Mouse (Mus musculus) heart, postnatal 25 days (tissue): Measurements from ENCODE around the gene Tsks. TPM values are rescaled to one million over a fixed set of nuclear protein-coding genes. Genes with fewer than 3 reads are reported as not detected.
A peak's percentile ranks its signal among the peaks of the same experiment; 100 is the strongest.

ENCODE experiments used
- DNase-seq: peaks from one replicate; pipeline ENCODE4 v3.0.0; 2022; ENCODE audit warnings: low spot score
- intact Hi-C: fragments of 180-260 bp; cut with DNase I; formaldehyde crosslinking; loops from one replicate; pipeline ENCODE4 v1.15.1; 2025
- total RNA-seq, 2 experiments: library from RNA; stranded (reverse); gene quantifications; 2 replicates each; pipeline ENCODE4 v1.2.3; 2021

The Tsks gene
- total RNA-seq, 2 experiments from 2014 or later: not detected

DNA sequence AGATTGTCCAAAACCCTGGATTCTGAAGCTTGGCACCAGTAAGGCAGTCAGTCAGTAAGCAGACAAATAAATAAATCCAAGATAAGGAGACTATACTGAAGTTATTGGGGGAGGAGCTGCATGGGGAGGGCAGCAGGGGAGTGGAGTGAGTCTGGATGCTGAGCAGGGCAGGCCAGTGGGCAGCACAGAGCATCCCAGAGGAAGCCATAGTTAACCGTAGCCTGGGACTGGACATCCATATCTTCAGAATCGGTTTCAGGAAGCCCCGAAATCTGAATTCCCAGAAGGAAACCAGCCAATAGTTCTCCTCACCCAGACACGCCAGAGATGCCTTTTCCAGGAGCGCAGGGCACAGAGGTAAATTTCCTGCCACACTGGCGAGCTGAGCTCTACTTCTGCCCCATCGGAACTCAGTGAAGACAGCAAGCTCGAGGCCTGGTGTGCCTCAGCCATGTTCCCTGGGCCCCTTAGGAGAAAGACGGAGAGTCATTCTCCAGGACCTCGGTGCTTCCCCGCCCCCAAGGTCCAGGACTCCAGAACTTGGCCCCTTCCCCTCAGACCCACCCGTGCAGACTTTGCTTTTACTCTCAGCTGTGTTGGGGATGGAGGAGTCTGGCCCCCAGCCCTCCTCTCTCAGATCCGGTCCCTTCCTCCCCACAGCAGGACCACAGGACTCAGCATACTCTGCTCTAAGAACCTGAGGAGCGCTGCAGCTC lies 30.6 kb downstream of the Tsks start:
- intact Hi-C loops: no loop called here
- DNase-seq: no peak

DNA sequence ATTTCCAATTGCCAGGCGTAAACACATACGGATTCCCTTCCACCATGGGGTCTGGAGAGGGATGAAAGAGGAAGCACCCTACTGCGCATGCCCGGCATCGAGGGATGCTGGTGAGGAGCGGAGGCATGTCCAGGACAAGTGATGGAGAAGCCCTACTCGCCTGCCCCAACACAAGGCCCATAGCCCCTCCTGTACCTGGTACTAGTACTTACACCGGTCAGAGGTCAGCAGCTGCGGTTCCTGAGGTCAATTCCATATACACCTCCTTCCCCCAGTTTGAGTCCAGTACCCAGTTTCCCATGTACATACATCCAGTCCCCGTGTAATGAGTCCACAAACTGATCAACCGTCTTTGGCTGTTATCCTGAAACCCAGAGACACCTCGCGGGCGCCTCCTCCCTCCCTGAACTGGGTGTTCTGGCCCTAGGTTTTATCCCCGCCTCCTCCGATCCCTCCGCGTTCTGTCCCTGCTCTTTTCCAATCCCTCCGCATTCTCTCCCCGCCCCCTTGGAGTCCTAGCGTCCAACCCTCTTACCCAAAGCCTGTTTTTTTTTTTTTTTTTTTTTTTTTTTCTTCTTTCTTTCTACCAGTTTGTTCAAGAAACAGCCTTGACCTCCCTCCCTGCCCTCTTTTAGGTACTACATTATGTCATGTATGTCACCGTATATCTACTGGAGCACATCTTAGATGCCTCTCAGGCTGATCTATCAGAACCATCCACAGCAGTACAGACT lies 31.5 kb downstream of the Tsks start, which contains the start of gene Cpt1c:
Gene Cpt1c, minus strand, starts transcription at position 469 of the 734 bp plus-strand sequence.
- DNase-seq: peak; percentile 66
- intact Hi-C loops: no loop called here

DNA sequence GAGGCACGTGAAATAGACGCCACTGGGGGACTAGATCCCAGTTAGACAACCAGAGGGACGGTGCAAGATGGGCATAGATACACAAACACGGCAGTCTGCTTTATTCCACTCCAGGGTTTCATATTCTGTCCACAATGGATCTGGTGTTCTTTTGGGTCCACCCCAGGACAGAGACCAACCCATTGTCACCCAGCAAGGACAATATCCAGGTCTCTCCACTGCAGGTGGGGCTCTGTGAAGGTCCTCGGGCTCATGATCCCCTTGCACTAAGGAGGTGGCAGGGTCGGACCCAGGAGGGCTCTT lies 32.1 kb downstream of the Tsks start:
- intact Hi-C loops: no loop called here

DNA sequence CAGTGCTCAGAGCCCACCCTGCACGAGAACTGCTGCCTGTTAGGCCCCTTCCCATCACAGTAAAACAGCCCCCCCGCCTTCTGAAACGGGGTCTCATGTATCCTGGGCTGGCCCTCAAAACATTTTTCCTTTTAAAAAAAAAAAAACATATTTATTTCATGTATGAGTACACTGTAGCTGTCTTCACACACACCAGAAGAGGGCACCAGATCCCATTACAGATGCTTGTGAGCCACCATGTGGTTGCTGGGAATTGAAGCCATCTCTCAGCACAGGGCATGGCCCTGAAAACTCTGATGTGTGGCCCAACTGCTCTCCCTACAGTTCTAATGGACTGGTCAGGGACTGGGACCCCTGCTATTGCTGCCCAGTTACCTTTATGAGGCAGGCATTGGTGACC lies 35.3 kb downstream of the Tsks start:
- intact Hi-C loops: no loop called here
- DNase-seq: no peak

More for the DNA sequence above, 32.1 kb downstream of the Tsks start:
- no peak for DNase-seq

DNA sequence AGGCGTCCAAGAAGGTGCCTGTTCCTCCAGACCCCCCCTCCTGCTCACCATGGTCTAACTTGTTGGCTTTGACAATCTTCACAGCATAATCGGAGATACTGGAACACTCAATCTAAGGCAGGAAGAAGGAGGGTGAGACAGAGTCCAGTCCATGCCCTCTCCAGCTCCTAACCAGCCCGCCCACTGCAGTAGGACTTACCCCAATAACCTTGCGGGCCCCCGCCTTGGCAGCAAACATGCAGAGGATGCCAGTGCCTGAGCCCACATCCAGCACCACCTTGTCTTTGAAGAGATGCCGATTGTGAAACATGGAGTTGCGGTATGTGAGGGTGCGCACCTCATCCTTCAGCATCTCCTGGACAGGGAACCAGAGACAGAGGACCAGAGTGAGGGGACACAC lies 38.5 kb downstream of the Tsks start:
- intact Hi-C loops: loop anchor here (5.0 kb wide), 1 partner anchor 41 kb away; no protein-coding TSS in a partner anchor
- no peak for DNase-seq

DNA sequence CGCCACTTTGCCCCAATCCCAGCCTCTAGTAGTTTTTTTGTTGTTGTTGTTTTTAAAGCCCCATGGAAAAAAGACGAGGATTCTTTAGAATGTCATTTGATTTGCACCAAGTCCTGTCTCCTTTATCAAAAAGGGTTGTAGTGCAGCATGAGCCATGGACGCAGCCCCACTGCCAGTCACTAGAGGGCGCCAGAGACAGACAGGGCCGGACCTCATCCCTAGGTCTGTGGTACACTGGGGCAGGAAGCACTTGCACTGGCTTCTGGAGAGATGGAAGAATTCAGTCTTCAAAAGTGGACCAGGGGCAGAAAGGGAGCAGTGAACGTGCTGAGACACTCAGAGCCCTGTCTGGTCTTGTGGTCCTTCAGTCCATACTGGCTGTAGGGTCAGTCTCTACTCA lies 40.1 kb downstream of the Tsks start:
- peak; percentile 54 for DNase-seq
- intact Hi-C loops: loop anchor here (2.0 to 5.0 kb wide), 2 partner anchors 39 to 86 kb away; no protein-coding TSS in a partner anchor

DNA sequence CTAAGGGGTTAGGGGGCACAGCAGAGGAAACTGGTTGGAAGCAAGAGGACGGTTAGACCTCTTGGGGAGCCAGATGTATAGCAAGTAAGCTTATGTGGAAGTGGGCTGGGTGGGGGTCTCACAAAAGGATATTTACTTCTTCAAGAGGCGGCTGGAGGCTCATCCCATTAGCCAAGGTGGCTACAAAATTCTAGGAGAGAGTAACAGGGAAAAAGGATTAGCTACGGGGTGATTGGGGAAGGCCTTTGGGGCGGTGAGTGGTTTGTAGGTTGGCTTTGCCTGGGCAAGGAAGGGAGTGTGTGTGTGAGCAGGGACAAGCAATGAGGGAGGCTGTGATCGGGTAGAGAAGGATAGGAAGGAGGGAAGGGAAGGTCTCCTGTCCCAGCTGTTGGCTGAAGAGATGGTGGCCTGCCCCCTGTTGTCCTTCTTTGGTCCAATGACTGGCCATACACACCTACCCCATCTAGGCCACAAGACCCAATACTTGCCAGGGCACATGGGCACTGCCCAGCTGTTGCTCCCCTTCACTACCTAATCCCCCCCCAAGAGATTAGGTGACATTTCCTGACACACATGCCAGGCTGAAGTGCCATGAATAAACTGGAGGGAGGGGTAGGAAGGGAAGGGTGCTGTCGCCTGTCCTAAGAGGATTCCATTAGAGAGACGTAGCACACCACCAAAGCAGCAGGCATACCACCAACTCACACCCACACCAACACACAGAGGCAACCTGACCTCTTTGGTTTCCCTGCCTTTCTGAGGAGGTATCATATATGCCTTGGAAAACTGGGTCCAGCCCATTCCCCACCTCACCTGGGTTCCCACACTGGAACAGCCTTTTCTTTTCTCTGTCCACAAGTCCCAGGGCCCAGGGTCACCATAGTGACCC lies 41.2 kb downstream of the Tsks start:
- intact Hi-C loops: loop anchor here (2.0 to 5.0 kb wide), 2 partner anchors 38 to 85 kb away; no protein-coding TSS in a partner anchor
- DNase-seq: no peak

DNA sequence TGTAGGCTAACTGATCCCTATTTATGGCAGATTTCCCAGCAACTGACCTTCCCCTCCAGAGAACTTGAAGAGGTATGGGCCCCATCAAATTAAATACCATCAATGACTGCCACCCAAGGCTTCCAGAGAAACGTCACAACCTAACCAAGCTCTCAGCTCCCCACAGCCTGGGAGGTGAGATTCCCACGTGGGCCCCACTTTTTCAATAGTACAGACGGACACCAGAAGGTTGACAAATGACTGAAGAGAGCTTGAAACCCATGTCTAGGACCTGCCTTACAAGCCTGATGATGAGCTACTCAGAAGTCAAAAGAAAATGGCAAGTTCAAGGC lies 41.8 kb downstream of the Tsks start:
- DNase-seq: no peak
- intact Hi-C loops: loop anchor here (5.0 kb wide), 2 partner anchors 38 to 143 kb away; partner anchors contain the start of gene Rpl13a

DNA sequence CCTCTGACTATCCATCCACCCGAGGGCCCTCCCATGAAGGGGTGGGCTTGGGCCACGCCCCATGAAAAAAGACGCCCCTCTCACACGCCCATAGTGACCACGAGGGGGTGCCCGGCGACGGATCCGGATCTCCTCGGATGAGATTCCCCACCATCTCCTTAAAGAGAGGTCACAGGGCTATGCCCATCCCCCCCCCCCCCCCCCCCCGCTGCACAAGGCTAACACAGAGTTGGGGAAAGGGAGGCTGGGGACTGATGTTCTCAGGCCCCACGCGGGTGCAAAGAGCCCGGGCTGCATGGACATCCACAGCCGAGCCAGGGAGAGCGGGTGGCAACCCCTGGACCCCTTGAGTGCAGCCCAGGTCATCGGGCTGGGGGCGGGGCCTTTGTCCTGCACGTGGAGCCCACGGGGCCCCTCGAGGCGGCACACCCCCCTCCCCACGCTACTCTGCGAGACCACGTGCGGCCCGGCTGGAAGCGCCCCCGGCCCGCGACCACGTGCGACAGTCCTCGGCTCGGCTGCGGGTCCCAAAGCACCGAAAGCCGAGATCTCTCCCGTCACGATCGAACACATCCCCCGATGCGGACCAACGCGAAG lies 42.7 kb downstream of the Tsks start:
- peak; percentile 67 for DNase-seq
- intact Hi-C loops: loop anchor here (5.0 kb wide), 1 partner anchor 142 kb away; the partner anchor contains the start of gene Rpl13a

DNA sequence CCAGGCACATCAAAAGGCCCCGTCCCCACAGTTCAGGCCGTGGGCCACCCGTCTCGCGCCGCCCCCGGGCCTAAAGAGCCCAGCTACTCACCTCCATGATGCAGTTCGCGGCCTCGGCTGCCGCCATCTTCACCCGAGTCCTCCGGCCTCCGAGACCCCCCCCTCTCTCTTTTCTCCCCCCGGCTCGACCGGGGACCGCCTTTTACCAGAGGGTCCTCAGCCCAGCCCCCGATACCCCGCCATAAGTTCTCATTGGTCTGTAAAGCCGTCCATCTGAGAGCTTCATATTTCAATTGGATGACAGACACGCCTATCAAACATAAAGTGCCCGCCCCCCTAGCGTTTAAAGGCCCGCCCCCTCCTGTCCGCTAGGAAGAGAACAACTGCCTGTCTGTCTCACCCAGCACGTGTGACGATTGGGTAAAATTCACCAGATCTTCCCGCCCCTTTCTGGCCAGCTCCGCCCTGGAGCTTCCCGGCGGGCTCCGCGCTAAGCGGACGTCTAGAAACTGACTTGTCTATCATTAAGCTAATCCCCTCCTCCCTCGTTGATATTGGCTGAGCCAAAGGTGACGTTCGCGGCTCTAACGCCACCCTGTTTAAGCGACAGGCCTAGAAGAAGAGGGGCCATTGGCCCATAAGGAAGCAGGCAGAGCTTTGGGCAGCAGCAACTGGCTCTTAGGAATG lies 43.3 kb downstream of the Tsks start, which contains the start of gene Prmt1:
Gene Prmt1, minus strand, starts transcription at position 377 of the 687 bp plus-strand sequence.
- intact Hi-C loops: loop anchor here (5.0 kb wide), 1 partner anchor 141 kb away; the partner anchor contains the start of gene Rpl13a
- peak; percentile 99 for DNase-seq

DNA sequence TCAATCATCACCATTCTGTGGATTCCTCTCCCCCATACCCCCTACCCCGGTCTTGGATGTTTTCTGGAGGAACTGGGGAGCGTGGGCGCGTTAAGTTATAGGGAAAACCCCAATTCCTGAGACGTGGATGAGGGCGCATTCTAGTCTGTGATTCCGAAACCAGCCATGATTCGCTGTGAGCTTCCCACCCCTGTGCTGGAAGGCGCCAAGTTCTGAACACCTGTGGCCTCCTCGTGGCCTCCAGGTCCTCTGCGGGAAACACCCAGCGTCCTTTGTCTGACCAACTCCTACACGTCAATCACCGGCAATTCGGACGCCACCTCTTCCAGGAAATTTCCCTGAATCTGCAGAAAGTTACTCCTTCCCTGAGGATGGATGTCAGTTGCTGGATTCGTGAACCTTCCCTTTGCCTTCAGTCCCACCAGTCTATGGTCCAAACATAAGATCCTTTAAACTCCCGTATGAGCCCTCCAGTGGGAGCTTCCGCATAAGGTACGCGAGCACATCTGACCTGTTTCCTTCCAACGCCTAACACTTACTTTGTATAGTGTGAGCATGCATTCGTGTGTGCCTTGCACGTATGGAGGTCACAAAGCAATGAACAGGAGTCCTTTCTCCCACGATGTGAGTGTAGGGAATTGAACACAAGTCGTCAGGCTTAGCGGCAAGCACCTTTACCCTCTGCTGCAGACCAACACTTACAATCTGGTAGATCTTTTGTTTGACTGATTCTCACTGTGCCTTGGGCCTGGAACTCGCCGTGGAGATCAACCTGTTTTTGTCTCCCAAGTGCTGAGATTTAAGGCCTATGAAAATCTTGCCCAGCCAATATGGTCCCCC lies 44.1 kb downstream of the Tsks start:
- intact Hi-C loops: loop anchor here (5.0 kb wide), 1 partner anchor 140 kb away; the partner anchor contains the start of gene Rpl13a
- DNase-seq: no peak

DNA sequence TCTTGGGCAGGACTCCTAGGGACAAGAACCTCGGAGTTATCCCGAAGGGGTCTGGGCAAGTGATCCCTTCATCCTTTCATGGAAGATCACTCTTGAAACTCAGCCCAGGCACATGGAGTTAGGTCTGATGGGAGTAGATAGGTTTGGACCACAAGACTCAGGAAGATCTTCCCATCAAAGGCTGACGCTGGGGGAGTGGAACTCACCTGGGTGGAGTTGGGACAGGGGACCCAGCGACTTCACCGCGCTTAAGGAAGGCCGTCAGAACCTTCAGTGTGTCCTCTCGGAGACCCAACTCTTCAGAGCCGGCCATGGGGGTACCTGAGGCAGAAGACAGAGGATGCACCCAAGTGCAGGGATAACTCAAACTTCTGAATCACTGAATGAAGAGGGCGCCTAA lies 53.7 kb downstream of the Tsks start:
- no peak for DNase-seq
- intact Hi-C loops: no loop called here

DNA sequence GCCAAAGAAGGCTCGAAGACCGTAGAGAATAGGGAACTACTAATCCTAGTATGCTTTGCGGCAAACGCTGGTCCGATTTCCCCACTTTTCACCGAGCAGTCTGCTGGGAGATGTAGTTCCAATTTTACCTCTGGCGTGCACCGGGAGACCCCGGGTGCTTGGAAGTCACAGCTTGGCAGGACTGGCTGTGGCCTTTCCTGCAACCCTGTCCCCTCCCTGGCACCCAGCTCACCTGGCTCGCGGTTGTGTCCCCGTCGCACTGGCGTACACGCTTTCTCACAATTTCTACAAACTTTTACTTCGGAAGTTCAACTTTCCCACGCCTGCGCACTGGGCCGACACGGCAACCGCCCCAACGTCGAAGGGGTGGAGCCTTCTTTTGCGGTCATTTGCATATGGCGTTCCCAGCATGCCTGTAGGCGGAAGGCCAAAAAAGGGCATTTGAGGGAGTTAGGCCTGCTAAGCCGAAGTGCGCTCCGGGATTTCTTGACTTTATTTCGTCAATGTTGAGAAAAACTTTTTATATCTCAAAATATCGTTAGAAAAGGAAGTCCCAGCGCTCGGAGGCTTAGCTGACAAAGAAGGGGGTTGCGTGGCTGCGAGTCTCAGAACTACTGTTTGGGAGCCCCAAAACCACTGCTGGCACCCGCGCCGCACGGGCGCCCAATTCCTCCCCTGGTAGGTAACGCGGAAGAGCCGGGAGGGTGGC lies 54.4 kb downstream of the Tsks start, which contains the start of gene Irf3:
Gene Irf3, plus strand, starts transcription at position 418 of the 709 bp plus-strand sequence.
- intact Hi-C loops: no loop called here
- DNase-seq: peak; percentile 93

DNA sequence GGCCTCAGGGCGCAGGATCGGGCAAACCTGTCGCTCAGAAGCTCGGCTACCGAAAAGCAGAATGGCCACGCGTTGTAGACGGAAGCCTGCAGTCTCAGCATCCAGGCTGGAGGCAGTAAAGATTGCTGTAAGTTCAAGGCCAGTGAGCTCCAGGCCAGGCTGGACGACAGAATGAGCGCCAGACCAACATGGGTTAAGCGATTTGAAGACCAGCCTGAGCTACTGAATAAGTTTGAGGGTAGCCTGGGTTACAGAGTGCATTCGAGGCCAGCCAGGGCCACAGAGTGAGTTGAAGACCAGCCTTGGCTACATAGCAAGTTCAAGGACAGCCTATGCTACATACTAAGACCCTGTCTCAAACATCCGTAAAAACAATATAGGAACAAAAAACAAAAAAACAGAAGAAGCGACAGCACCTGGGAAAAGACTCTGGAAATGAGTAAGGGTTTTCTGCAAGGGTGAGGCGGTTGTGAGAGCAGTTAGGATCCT lies 55.0 kb downstream of the Tsks start:
- DNase-seq: no peak
- intact Hi-C loops: no loop called here

DNA sequence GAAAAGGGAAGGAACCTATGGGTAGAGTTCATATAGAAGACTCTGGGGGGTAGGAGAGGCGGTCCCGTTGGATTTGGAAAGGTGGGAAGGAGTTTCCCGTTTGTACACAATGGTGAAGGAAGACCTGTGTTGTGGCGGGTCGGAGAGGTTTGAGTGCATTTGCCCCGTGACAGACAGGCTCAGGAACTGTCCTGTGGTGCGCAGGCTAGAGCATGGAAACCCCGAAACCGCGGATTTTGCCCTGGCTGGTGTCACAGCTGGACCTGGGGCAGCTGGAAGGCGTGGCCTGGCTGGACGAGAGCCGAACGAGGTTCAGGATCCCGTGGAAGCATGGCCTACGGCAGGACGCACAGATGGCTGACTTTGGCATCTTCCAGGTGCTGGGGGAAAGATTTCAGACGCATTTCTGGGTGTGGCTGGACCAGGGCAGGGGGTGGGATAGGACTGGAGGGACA lies 55.5 kb downstream of the Tsks start, which contains the start of gene Bcl2l12:
Gene Bcl2l12, minus strand, starts transcription at position 212 of the 455 bp plus-strand sequence.
- intact Hi-C loops: no loop called here
- DNase-seq: peak; percentile 42

DNA sequence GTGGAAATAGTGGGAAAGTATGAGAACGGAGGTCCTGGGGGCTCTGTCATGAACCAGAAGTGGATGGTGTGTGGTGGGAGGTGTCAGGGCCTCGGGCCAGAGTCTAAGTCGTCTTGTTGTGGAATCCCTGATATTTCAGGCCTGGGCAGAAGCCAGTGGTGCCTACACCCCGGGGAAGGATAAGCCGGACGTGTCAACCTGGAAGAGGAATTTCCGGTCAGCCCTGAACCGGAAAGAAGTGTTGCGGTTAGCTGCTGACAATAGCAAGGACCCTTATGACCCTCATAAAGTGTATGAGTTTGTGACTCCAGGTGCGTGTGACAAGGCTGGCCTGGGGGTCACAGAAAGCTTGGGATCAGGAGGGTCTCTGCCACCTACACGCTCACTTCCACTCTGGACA lies 56.7 kb downstream of the Tsks start:
- intact Hi-C loops: loop anchor here (2.0 kb wide), 1 partner anchor 15 kb away; no protein-coding TSS in a partner anchor

DNA sequence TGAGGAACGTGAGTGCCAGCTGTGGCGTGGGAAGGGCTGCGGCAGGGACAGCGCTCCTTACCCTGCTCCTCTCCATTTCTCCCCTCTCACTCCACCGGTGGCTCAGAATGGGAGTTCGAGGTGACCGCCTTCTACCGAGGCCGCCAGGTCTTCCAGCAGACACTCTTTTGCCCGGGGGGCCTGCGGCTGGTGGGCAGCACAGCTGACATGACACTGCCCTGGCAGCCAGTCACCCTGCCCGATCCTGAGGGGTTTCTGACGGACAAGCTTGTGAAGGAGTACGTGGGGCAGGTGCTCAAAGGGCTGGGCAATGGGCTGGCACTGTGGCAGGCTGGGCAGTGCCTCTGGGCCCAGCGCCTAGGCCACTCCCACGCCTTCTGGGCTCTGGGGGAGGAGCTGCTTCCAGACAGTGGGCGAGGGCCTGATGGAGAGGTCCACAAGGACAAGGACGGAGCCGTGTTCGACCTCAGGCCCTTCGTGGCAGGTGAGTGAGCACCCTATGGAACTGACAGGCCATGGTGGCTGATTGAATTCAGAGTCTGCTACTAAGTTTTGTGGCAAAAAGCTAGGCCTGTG lies 57.6 kb downstream of the Tsks start:
- intact Hi-C loops: loop anchor here (2.0 kb wide), 1 partner anchor 14 kb away; no protein-coding TSS in a partner anchor
- DNase-seq: no peak

More for the DNA sequence above, 56.7 kb downstream of the Tsks start:
- no peak for DNase-seq
